Mouse (Mus musculus) 3T3-L1 (cell line): ENCODE data around the gene Ampd2.

ENCODE experiments used
- DNase-seq: peaks from one replicate; pipeline ENCODE4 v3.0.0-alpha.2; 2015; ENCODE audit warnings: low read depth, low spot score

Gene Ampd2

GRCm38 (mm10) chr3:108069231-108069870, 17.1 kb downstream of the Ampd2 start:
- no peak for DNase-seq

DNA sequence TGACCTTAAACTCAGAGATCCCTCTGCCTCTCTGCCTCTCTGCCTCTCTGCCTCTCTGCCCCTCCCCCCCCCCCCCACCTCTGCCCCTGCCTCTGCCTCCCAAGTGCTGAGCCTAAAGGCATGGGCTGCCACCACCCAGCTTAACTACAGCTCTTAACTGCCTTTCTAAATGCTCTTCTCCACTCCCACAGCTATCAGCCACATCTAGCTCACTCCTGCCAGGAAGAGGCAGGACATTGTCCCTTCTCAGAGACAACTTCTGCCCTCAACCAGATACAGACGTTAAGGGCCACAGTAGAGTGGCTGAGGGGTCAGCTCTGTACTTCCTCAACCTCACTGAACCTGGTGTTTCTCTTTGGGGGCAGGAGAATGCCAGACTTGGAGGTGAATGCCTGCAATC, 17.6 kb downstream of the Ampd2 start:
- DNase-seq = no peak

DNA sequence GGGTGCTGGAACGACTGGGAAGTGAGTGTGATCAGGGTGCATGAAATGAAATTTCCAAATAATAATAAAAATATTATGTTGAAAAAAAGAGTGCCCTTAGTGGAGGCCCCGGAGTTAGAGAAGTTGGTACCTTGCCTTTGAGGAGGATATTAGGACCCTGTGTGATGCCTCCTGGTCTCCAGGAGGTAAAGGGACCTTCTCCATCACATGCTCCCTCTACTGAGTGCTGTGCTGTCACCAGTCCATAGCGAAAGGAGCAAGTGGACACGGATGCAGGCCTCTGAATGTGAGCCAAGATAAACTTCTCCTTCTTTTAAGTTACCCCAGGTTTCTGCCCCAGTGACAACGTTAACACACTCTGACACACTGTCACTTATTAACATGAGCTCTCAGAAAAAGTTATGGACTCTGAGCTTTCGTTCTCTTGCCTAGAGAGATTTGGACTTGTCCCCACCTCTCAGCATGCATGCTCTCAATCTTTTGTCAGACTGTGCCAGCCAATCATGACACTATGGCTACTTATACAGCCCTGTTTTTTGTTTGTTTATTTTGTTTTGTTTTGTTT, 19.0 kb downstream of the Ampd2 start:
- no peak for DNase-seq

DNA sequence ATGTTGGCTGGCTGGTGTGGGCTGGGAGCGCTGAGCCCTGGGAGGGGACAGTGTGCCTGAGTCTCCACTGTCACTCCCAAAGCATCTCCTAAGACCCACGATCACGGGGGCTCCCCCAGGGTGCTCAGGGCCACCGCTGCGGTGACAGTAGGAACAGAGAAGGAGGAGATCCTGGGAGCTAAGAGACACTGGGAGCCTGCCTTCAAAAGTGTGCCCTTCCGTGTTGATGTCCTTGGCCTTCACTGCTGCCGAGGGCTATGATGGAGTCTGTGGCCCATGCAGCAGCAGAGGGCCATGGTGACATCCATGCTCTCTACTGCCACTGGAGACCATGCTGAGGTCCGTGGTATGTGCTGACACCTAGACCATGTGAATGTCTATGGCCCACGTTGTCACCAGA, 20.9 kb downstream of the Ampd2 start:
- no peak for DNase-seq

DNA sequence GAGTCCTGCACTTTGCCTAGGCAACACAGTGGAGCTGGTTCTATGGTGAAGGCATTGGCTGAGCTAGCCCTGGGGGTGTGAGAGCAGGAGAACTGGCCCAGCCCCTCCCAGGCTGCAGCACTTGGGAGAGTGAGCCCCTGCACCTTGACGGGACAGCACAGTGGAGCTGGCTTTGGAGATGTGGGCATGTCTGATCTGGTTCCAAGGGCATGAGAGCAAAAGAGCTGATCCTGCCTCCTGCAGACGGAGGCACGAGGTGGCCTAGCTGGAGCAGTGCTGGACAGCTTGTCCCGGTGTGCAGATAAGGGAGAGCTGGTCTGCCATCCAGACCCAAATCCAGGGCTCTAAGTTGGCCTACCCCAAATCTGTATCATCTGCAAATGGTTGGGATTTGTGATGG, 21.8 kb downstream of the Ampd2 start:
- no peak for DNase-seq

GRCm38 (mm10) chr3:108062648-108063047, 23.8 kb downstream of the Ampd2 start:
- DNase-seq = no peak

DNA sequence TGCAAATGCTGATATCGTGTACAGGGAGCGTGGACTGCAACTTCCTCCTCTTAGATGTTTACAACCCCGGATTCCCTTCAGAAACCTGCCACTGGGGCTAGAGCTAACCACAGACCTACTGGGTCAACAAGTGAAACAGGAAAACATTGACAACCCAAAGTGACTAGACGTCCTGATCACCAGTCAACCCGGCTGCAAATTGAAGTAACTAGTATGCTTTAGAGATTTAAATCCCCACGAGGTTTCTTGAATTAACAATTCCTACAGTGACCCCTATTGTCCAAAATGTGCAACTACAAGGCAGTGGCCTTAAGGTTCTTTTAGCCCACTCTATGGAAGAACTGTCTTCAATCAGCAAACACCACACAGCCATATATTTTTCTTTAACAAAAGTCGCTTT, 25.0 kb downstream of the Ampd2 start:
- DNase-seq = peak; percentile 87

DNA sequence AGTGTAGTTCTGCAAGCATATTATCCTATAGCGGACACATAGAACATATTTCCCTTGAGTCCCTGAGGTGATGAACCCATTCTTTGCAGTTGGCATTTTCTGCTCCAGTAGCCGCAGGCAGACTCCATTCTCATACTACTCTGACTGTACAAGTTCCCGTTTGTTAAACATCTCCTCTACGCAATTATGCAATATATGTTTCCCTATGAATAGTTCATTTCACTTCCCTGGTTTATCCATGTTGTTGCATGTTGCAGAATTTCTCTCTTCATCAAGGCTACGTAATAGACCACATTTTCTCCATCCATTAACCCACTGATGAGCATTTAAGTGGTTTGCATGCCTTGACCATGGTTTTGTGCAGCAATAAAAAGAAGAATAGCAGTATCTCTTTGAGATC, 36.0 kb downstream of the Ampd2 start:
- DNase-seq = no peak

DNA sequence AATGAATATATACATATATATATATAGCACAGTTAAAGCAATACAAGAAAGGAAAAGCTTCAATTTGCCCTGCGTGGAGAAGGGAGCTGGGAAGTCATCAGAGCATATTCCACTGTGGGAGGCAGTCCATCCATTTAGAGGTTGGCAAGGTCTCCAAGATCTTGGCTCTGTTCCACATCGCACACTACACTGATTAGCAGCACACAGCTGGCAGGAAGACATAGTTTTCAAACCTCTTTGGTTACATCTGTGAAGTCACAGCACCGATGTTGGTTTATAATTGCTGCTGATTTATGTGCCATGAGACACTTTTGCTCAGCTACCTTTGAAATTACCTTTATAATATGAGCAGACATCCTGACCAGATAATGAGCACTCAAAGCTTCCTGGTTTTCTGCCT, 38.1 kb downstream of the Ampd2 start:
- no peak for DNase-seq

DNA sequence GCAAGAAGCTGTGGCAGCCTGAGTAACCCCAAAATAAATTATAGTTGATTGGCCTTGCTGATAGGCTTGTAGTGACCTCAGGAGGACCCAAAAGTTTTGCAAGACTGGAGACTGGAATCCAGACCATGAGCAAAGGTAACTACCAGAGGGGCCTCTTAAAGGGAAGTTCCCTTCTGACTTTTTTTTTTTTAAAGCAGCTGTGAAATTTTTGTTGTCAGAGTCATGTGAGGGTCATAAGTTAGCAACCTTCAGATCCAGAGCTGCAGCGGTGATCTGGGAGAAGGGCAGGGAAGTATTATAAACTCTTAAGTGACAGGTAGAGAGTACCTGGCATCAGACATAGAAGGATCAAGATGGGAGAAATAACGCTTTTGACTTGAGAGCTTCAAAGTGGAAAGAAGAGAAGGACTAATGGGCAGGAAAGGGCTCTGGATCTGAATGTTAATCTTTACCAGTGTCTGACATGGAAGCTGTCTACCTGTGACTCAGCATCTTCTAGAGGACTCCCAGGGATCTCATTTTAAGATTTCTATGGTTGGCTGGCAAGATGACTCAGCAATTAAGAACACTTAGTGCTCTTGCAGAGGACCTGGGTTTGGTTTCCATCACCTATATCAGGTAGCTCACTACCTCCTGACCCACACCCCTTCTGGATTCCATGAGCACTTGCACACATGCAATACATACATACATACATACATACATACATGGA, 39.4 kb downstream of the Ampd2 start:
- peak; percentile 54 for DNase-seq

- DNase-seq = no peak
Measured at GRCm38 (mm10) chr3:108044394-108045140, 41.9 kb downstream of the Ampd2 start, which contains the start of gene Gstm4. Gene Gstm4, minus strand, starts transcription at chr3:108044894.

DNA sequence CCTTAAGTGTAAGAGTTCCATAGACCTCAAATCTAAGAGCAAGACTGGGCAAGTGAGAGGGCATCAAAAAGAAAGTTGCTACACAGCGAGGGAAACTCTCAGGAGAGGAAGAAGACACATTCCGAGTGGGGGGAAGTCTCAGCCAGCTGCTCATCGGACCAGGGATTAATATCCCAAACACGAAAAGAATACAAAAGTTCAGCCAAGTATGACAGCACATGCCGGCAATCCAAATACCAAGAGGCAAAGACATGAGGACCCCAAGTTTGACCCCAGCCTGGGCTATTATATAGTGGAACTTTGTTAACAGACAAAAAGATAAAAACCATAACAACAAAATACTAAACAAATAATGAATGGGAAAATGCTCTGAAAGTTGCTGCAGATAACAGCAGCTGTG, 53.3 kb downstream of the Ampd2 start:
- DNase-seq = no peak

DNA sequence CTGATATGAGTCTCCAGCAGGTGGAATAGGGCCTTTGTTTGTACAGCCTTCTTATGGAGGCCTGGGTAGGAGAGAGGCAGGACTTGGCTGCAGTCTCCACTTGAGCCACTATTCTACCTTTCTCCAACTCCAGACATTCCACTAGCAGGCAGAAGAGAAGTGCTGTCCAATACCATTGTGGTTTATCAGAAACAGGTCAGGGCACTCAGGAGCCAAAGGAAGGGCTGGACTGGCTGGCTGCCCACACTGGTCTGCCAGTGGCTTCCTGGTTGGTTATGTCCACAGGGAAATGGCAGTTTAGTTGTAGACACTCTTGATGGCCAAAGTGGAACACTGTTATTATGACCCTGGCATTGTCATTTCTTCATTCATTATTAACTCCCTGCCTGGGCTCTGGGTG, 54.3 kb downstream of the Ampd2 start:
- no peak for DNase-seq

- DNase-seq = no peak
Measured at GRCm38 (mm10) chr3:108028641-108029365, 57.6 kb downstream of the Ampd2 start.

DNA sequence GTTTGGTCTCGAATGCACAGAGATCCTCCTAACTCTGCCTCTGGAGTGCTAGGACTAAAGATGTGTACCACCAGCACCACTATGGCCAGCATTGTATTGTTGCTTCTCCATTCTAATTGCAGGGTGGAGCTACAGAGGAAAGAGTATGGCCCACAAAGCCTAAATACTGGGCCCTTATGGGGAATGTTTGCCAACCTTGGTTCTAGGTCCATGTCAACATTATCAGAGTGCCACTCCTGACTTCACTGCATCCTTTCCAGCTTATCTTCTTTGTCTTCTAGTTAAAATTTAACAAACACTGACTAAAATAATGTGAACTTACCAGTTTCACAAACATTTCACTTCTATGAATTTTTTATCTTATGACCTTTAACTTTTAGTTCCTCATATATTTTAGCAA, 59.9 kb downstream of the Ampd2 start:
- no peak for DNase-seq

DNA sequence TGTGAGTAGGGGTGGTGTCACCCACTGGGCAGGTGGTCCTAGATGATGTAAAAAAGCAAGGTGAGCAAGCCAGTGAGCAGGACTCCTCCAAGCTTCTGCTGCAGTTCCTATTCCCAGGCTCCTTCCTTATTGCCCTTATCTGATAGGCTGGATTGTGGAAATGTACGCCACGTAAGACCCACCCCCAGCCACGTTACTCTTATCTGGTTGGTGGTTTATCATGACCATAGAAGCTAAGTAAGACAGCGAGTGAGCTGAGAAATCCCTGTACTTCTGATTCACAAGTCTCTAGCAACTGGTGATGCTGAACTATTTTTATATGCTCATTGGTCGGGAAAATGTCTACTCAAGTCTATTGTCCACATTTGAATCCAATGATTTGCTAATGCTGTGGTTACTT, 60.4 kb downstream of the Ampd2 start:
- DNase-seq = peak; percentile 43

GRCm38 (mm10) chr3:108025318-108025717, 61.1 kb downstream of the Ampd2 start:
- no peak for DNase-seq
